Mouse (Mus musculus): ENCODE results near the gene Zfp958.
"Not testable (repeated sequence)": the region's sequence is repeated elsewhere in the genome, so short reads cannot be mapped to it uniquely, and the experiment has no call there.

DNA sequence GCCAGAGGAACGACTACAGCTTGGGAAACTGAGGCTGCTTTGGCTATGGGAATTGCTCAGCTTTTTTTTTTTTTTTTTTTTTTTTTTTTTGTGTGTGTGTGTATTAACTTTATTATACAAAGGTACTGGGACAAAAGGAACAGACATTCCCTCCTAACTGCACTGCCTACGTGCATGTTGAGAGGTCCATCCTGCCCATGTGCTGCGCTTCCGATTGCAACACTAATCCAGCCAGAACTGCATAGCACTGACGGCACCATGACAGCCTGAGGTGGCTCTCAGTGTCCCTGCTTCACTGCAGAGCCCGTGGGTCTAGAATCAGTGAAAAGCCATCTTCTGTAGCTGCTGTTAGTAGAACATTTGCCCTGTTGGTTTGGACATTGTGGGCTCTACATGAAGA, 30.0 kb downstream of the Zfp958 start:
- not testable (repeated sequence) for TF ChIP-seq CTCF, EP300 (IDR thresholded peaks at IDR 0.05)

Measured in lung, postnatal 0 days (tissue).